Mouse (Mus musculus): ENCODE data around the gene Lrrk1.
A peak's percentile ranks its signal among the peaks of the same experiment; 100 is the strongest.

The Lrrk1 gene

DNA sequence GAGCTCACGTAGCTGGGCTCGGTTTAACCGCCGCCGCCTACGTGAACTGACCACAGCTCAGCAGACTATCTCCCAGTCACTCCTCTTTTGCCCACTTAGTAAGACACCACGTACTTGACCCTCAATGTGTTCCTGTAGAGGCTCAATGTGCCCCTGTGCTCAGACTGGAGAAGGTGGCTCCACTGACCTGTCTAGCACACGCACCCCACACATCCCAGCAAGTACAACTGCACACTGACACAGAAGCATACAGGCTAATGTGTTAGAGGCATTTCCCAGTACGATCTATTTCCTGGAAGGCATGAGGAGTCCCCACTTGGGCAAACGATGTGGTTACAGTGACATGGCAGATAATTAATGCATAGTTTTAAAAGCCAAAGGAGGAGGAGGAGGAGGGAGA lies 11.6 kb downstream of the Lrrk1 start:
- no peak for DNase-seq

DNA sequence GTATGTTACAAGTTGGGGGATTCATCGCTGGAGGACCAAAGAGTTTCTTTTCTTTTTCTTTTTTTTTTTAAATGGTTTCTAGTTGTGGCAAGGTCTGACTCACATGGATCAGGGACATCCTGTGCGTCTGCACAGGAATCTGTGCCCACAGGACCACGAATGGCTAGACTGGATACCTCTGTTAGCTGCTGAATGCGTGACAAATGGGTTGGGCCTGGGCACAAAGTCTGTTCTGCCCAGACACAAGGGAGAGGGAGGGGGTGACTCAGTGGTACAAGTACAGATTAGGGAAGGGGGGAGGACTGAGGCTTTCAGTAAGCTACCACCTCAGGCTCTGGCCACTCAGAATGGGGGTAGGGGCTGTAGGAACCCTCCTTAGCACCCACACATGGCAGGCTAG lies 12.4 kb downstream of the Lrrk1 start:
- no peak for DNase-seq

DNA sequence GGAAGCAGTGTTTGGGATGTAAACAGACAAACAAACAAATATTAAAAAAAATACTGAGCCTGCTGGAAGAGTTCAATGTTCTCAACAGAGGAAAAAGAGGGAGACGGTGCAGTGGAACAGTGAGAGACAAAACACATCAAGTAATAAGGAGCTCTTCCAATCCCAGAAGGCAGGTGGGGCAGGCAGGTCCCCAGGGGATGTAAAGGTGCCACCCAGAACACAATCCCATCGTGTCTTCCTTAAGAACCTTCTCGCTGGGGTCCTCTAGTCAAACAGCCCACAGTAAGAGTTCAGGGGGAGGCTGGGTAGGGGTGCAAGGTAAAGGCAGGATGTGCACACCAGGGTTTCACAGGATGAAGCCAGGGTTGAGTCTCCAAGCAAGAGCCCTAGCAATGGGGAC lies 14.8 kb downstream of the Lrrk1 start:
- no peak for DNase-seq

DNA sequence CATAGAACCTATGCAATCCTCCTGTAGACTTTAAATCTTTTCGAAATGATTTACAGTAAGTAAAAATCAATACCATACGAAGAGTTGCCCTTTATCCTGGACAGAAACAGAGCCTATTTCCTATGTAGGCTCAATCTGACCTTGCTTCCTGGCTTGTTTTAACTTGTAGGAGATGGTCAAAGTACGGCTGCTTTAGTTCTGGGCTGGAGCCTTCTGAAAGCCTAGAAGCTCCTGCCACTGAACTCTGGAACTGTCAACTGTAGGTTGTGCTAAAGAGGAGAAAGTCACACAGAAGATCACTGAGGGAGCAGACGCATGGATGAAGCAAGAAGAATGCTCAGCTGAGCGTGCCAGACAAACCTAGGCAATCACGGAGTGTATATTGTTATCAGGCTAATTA lies 17.2 kb downstream of the Lrrk1 start:
- no peak for DNase-seq

DNA sequence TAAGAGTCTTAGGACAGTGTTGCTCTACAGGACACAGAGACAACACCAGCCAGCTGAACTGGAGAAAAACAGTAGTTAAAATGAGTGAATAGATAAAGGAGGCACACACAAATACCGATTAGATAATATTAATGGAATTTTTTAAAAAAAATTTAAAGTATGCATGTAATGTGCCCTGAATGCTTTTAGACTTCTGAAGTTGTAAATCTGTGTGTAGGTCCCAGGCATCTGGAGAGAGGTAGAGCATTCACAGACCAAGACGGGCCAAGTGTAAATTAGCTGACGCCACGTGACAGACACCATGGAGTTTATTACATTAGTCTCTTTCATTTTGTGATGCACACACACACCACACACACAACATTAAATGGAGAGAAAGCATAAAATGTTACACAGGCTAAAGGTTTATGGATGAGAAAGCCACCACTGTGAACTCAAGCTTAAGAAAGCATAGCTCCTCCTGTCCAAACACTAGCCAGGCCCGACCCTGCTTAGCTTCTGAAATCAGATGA lies 18.2 kb downstream of the Lrrk1 start:
- no peak for DNase-seq

DNA sequence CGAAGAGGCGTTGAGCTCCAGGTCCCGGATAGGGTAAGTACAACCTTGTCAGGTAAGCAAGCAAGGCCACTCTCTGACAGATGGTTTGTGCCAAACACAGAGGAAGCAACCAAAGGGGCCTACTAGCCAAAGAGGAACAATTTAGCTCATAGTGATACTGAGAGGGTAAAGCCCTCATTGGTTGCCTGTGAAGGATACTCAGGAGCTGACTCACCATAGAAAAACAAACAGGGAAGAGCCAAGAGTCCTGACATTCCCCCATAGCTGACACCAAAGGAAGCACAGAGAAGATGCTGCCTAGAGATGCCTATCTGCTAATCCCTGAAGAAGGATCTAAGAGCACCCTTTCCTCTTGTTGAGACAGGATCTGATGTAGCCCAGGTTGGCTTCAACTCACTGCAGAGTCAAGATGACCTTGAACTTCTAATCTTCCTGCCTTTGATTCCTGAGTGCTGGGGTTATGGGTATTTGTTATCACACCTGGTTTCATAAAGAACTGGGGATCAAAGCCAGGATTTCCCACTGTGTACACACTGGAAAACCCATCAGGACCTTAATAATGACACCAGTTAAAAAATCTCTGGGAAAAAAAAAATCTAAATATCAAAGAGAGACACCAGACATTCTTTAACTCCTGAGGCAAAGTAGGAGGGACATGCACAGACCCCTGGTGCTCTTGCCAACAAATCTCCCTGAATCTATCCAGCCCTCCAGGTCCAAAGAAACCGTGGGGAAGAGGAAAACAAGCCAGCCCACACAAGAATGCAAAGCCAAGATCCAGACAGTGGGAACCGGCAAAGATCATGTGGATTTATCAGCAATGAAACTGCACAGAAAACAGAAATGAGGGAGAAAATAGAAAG lies 18.8 kb downstream of the Lrrk1 start:
- DNase-seq, result no peak

DNA sequence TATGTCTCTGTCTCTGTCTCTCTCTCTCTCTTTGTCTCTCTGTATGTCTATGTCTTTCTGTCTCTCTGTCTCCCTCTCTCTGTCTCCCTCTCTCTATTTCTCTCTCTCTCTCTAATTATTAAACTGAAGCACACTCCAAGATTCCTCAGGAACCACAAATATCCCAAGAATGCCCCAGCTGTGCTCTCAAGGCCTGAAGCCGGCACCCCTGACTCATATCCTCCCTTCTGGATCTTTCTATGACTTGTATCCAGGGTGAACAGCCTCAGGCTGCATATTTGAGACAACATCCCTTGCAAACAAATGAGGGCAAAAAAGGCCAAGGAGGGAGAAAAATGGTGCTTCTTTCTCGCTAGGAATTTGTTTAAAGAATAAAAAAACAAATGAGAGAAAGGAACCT lies 22.2 kb downstream of the Lrrk1 start, which contains the start of gene Gm10974:
Gene Gm10974 (plus strand): TSS at position 2 of the 400 bp plus-strand sequence.
- no peak for DNase-seq

DNA sequence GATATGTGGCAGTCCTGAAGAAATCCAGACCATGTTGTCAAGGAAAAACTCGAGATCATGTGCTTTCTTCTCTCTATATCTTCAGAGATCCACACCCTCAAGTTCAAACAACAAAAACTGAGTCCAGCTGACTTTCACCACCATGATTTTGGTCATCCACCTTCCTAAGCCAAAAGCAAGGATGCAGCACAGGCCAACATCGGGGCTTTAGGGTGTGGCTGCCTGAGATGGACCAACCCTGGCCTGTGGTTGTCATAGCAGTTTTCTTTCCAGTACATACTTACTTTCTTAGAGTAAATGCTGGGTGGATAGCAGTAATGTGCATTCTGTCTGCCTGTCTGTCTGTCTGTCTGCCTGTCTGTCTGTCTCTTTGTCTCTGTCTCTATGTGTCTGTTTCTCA lies 22.7 kb downstream of the Lrrk1 start:
- DNase-seq, result no peak

DNA sequence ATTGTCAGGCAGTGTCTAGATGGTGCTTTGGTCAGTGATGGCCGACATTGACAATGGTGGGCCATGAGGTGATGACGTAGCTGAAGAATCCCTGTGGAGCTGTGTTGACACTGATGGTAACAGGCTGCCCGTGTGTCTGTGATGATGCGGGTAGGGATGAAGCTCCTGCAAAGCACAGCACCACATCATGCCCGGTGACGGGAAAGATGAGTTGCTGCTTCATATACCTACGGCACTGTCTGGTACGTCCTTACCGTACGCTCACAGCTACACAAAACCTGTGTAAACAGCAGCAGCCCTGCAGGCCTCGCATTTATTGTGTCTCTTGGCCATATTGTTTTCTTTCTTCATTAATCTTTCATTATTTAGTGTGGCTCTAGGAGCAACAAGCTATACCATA lies 23.7 kb downstream of the Lrrk1 start:
- DNase-seq, result no peak

DNA sequence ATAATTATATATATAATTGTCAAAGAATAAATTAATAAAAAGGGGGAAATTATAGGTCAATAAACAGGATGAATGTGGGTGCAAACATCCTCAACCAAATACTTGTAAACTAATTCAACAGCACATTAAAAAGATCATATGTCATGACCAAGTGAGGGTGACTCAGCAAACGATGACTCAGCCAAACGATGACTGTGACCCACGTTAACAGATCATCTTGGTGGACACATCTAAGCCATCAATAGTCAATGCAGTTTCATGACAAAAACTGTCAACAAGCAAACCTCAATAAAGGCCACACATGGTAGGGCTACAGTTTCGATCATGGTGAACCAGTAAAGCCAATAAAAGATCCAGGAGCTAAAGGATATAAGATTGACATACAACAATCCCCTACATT lies 29.1 kb downstream of the Lrrk1 start:
- no peak for DNase-seq

DNA sequence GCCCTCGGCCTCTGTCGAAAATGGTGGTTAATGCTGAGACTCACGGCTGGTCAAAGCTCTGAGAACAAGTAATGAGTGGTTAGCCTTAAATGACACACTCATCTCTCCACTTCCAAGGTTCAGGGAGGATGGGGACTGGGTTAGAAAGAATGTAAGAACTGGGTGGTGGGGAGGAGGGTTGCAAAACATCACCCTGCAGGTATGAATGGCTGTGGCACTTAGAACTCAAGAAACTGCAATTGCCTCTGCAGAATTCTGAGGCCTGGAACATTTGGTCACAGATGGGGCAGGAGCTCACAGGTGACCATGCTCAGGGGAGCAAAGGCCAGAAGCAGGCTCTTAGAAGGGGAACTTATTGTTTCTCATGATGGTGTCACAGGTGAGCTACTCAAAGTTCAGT lies 29.7 kb downstream of the Lrrk1 start:
- DNase-seq, result no peak

DNA sequence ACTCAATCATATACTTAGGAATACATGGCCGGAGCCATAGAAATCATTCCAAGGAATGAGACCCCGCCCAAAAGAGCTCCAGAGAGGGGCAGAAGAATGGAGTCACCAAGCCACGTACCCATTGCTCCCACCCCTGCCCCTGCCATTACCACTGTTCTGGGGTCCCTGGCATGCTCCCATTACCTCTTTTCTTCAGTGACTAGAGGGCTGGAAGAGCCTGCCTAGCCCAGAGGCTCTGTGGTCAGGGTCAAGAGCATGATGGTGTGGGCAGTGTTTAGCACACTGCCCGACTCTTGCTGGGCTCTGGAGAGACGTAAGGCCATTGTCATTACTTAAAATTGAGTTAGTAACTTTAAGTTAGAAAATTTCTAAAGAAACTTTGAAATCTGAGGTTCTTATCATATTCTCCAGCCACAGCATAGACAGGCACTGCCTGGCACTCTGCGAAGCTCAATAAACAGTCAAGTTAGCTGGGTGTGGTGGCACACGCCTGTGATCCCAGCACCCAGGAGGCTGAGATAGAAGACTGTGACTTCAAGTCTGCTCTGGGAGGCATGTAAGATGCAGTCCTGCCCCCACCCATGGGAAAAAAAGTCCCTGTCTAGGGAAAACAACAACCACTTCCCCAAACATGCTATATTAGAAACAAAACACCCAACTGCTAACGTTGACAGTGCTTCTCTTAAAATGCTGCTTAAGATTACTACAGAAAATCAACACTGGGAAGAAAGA lies 32.2 kb downstream of the Lrrk1 start:
- no peak for DNase-seq

DNA sequence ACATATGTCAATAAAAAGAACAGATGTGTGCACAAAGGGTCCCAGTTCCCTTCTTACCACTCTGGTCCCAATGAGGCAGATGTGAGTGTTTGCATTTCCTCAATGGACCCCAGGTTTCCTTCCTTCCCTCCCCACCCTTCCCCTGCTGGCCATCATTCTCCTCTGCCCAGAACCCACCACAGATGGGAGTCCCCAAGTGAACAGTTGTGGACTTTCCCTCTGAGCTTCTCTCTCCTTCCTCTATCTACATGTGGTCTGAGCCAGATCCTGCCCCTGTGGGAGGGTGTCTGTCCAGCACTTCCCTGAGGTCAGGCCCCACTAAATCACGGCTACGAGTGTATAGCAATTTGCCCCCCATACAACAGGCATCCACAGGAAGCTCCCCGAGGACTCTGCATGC lies 33.2 kb downstream of the Lrrk1 start:
- no peak for DNase-seq

DNA sequence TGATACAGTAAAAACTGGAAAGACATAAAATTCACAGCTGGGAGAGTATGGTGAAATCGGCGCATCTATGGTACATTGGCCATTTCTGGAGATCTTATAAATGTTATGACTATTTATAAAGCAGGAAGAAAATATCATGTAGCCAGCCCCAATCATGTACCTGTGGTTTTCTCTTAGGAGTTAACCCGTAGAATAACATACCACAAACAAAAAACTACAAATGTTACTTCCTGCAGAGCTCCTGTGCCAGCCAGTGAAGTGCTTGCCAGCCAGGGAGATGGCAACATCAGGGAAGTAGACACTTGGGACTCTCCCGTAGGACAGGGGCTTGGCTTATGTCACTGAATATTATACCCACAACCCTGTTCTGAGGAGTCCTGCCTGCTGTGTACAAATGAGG lies 37.1 kb downstream of the Lrrk1 start:
- DNase-seq, result no peak

DNA sequence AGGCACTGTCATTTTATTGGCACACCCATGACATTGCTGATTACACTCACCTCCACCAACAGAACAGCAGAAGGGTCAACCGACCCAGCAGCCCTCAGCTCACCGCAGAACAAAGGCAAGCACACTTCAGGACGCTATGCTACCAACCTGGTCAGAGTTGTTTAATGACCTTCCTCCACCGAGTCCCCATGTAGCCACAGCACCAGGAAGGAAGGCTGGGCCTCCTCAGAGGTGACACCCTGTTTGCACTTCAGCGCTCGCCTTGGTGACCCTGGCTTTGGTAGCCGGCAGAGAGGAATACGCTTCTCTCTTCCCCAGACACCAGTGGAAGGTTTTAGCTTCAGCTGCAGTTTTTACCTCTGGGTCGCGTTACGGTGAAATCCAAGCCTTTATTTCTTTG lies 38.5 kb downstream of the Lrrk1 start:
- no peak for DNase-seq

DNA sequence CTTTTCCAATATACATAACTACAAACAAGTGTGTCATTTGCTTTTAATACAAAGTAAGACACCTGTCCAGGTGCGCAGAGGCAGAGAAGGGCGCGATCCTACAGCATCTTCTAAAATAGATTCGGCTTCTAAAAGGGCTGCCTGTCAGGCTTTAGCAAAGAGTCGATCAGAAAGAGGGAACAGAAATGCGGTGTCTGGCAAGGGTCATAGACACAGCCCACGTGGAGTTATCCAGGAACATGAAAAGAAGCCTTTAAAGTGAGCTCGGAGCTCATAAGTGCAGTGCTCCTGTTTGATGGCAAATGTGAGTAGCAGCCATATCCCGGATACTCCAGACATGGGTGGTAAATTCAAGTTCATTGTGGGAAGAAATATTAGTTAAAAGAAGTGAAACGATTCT lies 39.6 kb downstream of the Lrrk1 start:
- no peak for DNase-seq

DNA sequence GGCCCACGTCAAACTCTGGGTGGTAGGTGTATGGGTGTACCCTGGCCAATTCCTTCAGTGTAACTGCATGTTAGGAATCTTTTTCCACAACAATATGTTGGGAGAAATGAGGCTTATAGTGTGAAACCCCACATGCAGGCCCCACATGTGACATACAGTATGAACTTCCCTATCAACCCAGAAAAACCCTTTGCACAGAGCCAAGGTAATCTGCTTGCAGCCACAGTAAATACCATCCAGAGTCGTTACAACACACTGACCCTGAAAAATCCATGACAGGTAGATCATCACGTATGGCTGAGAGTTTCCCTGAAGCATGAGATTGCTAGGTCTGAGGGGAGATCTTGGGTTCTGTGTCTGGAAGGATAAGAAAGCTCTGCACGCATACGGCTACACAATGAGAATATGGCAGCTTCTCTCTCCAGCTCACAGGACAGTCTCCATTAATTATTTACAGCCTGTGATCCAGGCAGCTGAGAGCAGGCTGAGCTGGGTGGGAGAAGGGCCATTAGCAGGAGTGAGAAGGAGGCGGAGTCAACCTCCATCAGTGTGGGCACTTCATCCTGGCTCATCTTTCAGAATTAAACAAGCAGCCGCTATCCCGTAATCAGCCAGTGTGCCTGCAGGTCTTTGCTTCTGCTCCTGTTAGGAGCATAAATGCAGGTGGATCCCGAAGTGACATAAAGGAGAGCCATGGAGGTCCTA lies 41.0 kb downstream of the Lrrk1 start:
- no peak for DNase-seq

DNA sequence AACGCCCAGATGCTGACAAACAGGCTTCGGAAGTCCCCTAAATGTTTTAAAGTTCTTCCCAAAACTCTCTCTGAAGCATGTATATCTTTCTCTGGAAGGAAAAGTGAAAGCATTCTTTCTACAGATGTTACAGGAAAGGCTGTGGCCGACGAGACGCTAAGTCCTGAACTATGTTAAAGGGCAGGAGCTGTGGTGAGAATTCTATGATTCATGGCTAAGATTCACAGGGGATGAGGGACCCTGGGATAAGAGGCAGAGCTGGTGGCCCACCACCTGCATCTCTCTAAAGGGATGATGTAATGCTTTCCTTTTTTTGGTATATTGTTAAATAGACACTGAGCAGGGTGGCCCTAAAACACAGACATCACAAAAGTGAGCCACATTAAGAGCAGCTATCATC lies 44.8 kb downstream of the Lrrk1 start:
- no peak for DNase-seq

DNA sequence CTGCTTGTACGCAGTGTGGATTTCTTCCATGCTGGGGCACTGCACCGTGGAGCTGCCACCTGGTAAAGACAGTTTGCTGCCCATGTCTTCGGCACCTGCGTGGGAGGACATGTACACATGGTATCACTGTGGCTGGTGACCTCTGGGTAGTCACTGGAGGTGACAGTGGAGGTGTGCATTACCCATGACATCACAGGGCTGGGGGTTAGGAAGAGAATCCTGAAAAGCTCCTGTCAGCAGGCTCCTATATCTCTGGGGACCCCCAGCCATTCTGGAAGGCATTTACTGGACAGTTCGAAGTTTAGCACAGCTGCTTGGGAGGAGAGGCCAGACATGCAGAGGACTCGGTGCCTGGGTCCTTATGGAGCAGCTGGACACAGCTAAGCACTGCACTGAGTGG lies 45.3 kb downstream of the Lrrk1 start:
- no peak for DNase-seq

DNA sequence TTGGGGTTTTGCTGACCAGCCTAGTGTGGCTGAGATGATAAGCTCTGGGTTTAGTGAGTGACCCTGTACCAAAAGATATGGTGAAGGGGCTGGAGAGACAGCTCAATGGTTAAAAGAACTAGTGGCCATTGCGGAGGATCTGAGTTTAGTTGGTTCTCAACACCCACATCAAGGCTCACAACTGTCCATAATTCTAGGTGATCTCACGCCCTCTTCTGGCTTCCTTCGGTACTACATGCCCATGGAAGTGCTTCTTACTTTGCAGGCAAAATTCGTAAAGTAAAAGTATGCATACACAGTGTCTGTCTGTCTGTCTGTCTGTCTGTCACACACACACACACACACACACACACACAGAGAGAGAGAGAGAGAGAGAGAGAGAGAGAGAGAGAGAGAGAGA lies 45.8 kb downstream of the Lrrk1 start:
- peak; percentile 16 for DNase-seq

DNA sequence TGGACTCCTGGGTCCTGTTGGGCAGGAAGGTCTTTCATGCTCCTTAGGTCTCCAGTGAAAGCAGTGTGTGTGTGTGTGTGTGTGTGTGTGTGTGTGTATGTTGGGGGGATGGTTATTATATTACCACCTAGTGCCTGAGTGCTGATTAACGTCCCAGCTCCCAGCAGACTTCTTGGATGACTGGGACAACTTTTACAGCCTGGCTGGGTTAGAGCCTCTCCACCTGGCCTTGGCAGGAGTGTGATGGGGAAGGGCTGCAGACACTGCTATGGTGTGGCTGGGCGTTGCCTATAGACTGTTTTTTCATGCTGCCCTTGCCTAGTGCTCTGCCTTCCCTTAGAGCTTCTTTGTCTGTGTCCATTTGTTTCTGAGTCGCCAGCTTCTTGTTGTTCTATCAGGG lies 48.1 kb downstream of the Lrrk1 start:
- no peak for DNase-seq

DNA sequence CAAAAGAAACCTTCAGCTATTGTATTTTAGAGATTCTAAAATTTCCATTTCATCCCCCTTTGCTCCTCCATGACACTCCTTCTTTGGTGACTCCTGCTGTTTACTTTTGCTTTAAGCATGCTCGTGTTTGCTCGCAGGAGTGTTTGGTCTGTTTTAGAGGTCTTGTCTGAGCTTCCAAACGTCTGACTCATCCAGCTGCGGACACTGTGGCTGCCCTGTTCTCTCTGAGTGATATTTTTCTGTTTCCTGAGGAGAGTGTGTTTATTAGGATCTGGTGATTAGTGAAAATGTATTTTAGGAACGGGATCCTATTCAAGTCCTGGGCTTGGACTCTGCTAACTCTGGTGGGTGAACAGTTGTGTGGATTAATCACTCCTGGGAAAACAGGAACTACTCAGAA lies 48.5 kb downstream of the Lrrk1 start:
- DNase-seq, result no peak

DNA sequence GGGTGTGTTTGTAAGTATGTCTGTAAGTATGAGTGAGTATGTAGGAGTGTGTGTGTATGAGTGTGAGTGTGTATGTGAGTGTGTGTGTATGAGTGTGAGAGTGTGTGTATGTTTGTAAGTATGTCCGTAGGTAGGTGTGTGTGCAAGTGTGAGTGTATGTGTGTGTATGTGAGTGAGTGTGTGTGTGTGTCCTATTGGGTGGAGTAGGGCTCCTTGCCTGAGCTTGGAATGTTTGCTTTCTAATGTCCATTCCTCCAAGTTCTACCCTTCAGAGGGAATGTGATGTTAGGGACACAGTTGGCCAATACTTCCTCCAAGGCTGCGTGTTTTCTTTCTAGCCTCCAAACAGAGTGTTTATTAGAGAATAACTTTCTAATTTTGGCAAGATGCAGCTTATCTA lies 51.2 kb downstream of the Lrrk1 start:
- DNase-seq, result no peak

Data from thymus, postnatal 14 days (tissue).